In the genomic region with DNA sequence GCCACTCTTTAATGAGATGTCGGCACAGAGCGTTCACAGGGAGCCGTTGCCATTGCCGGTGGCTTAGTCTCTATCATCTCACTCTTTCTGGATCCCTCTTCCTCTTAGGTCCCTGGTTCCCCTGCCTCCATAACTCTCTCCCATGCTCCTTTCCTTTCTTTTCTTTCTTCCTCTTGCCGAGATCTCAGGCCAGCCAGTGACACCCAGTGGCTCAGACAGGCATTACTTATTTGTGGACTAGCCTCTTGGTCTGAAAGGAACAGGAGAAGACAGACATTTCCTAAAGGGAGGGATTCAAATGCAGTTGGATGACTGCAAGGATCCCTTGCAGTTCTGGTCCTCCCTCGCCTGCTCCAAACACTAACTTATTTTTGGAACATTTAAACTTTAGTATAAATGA, we compare ENCODE assay signal across 8 mouse cellular contexts.
DNase-seq lines count a peak whose midpoint lies in the region; ATAC-seq lines count a peak whose summit lies in the region.

No protein-coding gene starts in this region.

- no peak overlapping the region for H3K4me3 ChIP-seq in intestine, embryonic 14.5 days (ENCODE audit: low read depth, low read length)
- H3K4me3 ChIP-seq in intestine, embryonic 15.5 days (replicated peaks) = no peak overlapping the region
- H3K4me3 ChIP-seq in megakaryocyte, embryonic 14.5 days (replicated peaks) = peak overlapping the region; percentile 60

- no peaks in the 10 kb centered on the region for H3K27me3 ChIP-seq in intestine, embryonic 14.5 days (replicated peaks; ENCODE audit: control insufficient read depth, insufficient read depth, low read length)
- H3K27me3 ChIP-seq in intestine, embryonic 15.5 days (replicated peaks) = no peaks in the 10 kb centered on the region
- peaks cover 9% of the 10 kb centered on the region for H3K27me3 ChIP-seq in megakaryocyte, embryonic 14.5 days (replicated peaks)

- WGBS in intestine, embryonic 14.5 days = 52% methylated on average over 6 of the region's 6 CpGs
- 52% methylated on average over 6 of the region's 6 CpGs for WGBS in intestine, embryonic 15.5 days

- no peak overlapping the region for H3K27ac ChIP-seq in intestine, embryonic 14.5 days (ENCODE audit: low read depth)
- H3K27ac ChIP-seq in intestine, embryonic 15.5 days = no peak overlapping the region

- H3K36me3 ChIP-seq in intestine, embryonic 14.5 days (ENCODE audit: control insufficient read depth, insufficient read depth, low read length) = no peaks in the 10 kb centered on the region
- no peaks in the 10 kb centered on the region for H3K36me3 ChIP-seq in intestine, embryonic 15.5 days
- no peaks in the 10 kb centered on the region for H3K36me3 ChIP-seq in megakaryocyte, embryonic 14.5 days (replicated peaks; ENCODE audit: low read length)

- no peak for ATAC-seq in intestine, embryonic 14.5 days (replicated peaks; ENCODE audit: low FRiP score, low TSS enrichment, low read depth)
- ATAC-seq in intestine, embryonic 15.5 days = no peak

- H3K9me3 ChIP-seq in intestine, embryonic 14.5 days (ENCODE audit: control insufficient read depth, low read length) = no peaks in the 10 kb centered on the region
- H3K9me3 ChIP-seq in intestine, embryonic 15.5 days = no peaks in the 10 kb centered on the region
- no peaks in the 10 kb centered on the region for H3K9me3 ChIP-seq in megakaryocyte, embryonic 14.5 days

- H3K4me1 ChIP-seq in intestine, embryonic 14.5 days (replicated peaks; ENCODE audit: control insufficient read depth, insufficient read depth, low read length) = no peaks in the 10 kb centered on the region
- no peaks in the 10 kb centered on the region for H3K4me1 ChIP-seq in intestine, embryonic 15.5 days (replicated peaks)
- peaks cover 7% of the 10 kb centered on the region; the same call in 1 of the 2 replicates for H3K4me1 ChIP-seq in megakaryocyte, embryonic 14.5 days

- DNase-seq in intestine, embryonic 14.5 days (ENCODE audit: low spot score) = peak; percentile 64
- DNase-seq in adipocyte (ENCODE audit: low spot score) = peak; percentile 78
- peak; percentile 66 for DNase-seq in embryo, embryonic 10.5 days (ENCODE audit: low spot score)
- DNase-seq in heart, adult 9 months (ENCODE audit: low spot score in 2 of 2) = peak; percentile 11 to 62
- peak; percentile 37 to 73 for DNase-seq in layer of hippocampus, adult 18-20 months (ENCODE audit: low spot score in 2 of 2)
- DNase-seq in right cerebral cortex, postnatal 36 days (ENCODE audit: low spot score in 2 of 2) = peak; percentile 20 to 21

- H3K4me2 ChIP-seq in intestine, embryonic 14.5 days (ENCODE audit: low read length) = no peak overlapping the region
- no peak overlapping the region for H3K4me2 ChIP-seq in intestine, embryonic 15.5 days (replicated peaks)

- no peak overlapping the region for H3K9ac ChIP-seq in intestine, embryonic 14.5 days (ENCODE audit: low read length)
- H3K9ac ChIP-seq in intestine, embryonic 15.5 days = no peak overlapping the region

Comparison
In these comparisons a context has a peak if more than half of its experiments do, and no peak if none do; other contexts are left out.
1. DNase-seq: peak in every context shown above with its lines; median percentile 78 in adipocyte; 66 in embryo, embryonic 10.5 days; 64 in intestine, embryonic 14.5 days; 55 in layer of hippocampus, adult 18-20 months; 36 in heart, adult 9 months; 20 in right cerebral cortex, postnatal 36 days.